Mouse (Mus musculus): Measurements from ENCODE around the gene Ptrhd1.

- no peak for TF ChIP-seq POLR2A (IDR thresholded peaks at IDR 0.05; ENCODE audit: low read depth, low read length)
- no peak for TF ChIP-seq CTCF (IDR thresholded peaks at IDR 0.05; ENCODE audit: borderline replicate concordance, insufficient read depth, low read length)
These were observed 37.3 kb downstream of the Ptrhd1 start for GRCm38 (mm10) chr12:4271078-4271477.

All from embryonic fibroblast, embryonic 13.5 days (primary cell).